Mouse (Mus musculus): ENCODE measurements at regions not wholly inside any gene's neighbourhood (a gene's known extent, or its start where the extent isn't known, plus 50 kb on each side); places are given as distances from the start of the nearest gene placed in this dataset.

DNA sequence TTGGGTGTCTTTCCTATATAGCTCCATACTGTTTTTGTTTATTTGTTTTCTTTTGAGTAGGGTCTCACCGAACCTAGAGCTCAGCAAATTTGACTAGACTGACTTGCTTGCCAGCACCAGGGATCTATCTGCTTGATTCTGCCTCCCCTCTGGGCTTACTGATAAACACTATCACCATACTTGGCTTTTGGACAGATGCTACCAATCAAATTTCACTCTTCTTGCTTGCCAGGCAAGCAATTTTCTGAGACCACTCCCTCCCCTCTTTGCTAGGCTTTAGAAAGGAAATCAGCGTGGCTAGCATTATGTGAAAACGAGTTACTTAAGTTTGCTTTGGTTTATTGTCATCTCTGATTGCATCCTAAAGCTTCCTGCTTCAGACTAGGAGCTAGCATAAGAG is 75.1 kb upstream of the Krr1 start:
- TF ChIP-seq EP300 (IDR thresholded peaks at IDR 0.05; ENCODE audit: low read depth) (no peak), CTCF (IDR thresholded peaks at IDR 0.05; ENCODE audit: low read depth) (no peak)

Measured in heart, postnatal 0 days (tissue).